Mouse (Mus musculus) small intestine, adult 2 months (tissue): Measurements from ENCODE around the gene Cd248.

Experiments used
- CTCF ChIP-seq: fragments of 200-500 bp; IDR thresholded peaks from 2 replicates; pipeline ENCODE4 v1.5.1; 2012; ENCODE audit warnings: low read depth, mild to moderate bottlenecking, control low read depth, inconsistent platforms, low read length, moderate library complexity, mixed read lengths; ENCODE audit not compliant: insufficient replicate concordance, insufficient read length; ENCODE audit errors: extremely low read depth
- POLR2A ChIP-seq: fragments of 200-500 bp; IDR thresholded peaks from 2 replicates; pipeline ENCODE4 v1.6.1; 2012; ENCODE audit warnings: low read depth, mild to moderate bottlenecking, control low read depth, inconsistent platforms, low read length, moderate library complexity

- TF ChIP-seq POLR2A (no peak), CTCF (no peak)
These were observed 27.0 kb downstream of the Cd248 start for GRCm38 (mm10) chr19:5094746-5095417.
